Mouse (Mus musculus): Measurements from ENCODE around the gene Slc7a11. TPM values are rescaled to one million over a fixed set of nuclear protein-coding genes. Genes with fewer than 3 reads are reported as not detected.

The Slc7a11 gene
- polyA plus RNA-seq, 1 experiment: 0.36 TPM

DNA sequence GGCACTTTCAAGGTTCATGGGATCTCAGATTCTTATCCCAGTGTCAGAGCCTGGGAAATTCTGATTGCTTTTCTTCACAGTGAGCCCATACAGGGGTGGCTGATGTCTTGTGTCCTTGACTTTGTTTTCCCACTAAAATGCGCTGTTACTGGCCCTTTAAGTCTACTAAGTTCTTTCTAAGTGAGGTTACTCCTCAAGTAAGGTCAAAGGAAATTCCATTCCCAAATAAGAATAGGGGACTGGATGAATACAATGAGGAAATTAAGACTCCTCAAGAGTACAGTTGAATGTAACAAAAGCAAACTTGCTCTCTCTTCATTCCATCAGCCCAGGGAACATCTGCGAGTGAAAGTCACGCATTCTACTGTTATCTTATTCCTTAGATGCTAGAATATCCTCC is 24.3 kb downstream of the Slc7a11 start:
- 92% methylated on average over 3 of the region's 3 CpGs for WGBS
- no peak for DNase-seq (ENCODE audit: low read depth, low spot score)

DNA sequence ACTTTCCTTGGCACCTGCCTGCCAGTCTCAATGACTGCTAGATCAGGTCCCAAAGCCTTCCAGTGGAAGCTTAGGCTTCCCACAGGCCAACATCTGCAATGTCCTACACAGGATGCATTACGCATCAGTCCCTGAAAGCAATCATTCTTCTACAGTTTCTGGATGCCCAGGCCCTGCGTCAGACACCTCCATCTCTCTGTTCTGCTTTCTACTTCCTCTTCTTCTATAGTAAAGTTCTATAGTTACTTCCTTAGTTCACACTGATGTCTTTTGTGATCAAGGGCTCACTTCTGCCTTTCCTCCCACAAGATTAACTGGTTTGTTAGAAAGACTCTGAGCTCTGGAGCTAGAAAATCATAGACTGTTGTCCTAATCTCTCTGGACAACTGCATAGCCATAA is 36.6 kb downstream of the Slc7a11 start:
- DNase-seq (ENCODE audit: low read depth, low spot score): no peak
- 85% methylated on average over 2 of the region's 2 CpGs for WGBS

DNA sequence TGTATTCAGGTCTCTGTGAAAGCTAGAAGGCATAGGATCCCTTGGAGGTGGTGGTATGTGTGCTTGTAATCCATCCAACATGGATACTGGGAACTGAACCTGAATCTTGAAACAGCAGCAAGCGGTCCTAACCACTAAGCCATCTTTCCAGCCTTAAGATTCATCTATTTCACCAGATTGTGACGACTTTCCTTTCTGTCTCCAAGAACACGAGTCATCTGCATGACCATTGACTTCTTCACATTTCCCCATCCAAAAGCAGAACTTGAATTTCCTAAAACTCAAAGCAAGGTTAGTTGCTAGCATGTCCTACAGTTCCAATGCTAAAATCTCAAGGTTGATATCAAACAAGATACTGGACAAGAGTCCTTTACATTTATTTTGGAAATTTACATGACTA is 37.5 kb downstream of the Slc7a11 start:
- WGBS: 84% methylated on average over 3 of the region's 3 CpGs

DNA sequence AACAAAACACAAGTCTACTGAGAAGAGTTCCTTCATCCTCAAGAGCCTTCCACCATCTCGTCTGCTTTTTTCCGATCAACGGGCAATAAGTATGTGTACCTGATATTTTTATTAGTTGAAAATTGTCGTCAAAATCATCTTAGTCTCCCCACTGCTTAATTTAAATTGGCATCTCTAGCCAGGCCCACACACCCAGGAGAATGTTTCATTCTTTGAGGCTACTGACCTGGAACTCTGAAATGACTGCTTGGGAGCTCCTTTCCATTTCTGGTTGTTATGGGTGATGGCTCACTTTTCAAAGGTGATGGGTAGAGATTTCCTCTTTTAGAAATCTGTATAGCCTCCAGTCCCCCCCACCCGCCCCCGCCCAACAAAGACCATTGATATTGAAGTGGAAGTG is 54.6 kb downstream of the Slc7a11 start:
- no peak for DNase-seq (ENCODE audit: low read depth, low spot score)
- WGBS: 93% methylated on average over 6 of the region's 6 CpGs

More for the DNA sequence above, 37.5 kb downstream of the Slc7a11 start:
- DNase-seq (ENCODE audit: low read depth, low spot score): no peak

DNA sequence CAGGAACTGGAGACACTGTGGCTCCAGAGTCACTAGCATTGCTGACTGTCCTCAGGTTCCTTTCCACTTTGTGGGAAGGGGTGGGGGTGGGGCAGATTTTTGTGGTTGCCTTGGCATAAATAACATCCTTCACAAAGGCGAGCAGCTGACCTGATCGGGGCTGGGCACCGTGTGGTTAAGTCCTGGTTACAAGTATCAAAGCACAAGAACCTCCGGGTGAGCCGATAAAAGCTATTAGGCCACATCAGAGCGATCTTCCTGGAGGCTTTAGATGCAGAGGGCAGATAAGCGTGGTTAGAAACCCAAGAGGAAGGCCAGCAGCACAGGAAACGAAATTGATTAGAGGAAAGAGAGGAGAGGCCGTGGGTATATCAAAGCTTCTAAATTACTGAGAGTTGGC is 55.1 kb downstream of the Slc7a11 start:
- 66% methylated on average over 9 of the region's 9 CpGs for WGBS
- DNase-seq (ENCODE audit: low read depth, low spot score): no peak

DNA sequence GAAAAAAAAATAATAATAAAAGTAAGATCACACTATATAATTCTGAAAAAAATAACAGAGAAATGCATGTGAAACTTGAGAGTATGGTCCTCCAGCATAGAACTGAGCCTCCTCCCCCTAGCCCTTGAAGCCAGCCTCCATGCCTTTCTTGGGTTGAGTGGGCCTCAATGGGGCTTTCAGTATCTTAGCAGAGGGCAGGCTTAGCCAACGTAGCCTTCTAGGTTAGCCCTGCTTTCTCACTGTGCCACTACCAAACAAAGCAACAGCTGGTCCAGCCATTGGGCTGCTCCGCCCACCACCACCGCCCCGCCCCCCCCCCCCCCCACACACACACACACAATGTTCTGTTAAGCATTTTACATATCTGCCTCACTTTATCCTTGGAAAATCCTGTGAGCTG is 56.1 kb downstream of the Slc7a11 start:
- 45% methylated on average over 4 of the region's 4 CpGs for WGBS
- no peak for DNase-seq (ENCODE audit: low read depth, low spot score)

DNA sequence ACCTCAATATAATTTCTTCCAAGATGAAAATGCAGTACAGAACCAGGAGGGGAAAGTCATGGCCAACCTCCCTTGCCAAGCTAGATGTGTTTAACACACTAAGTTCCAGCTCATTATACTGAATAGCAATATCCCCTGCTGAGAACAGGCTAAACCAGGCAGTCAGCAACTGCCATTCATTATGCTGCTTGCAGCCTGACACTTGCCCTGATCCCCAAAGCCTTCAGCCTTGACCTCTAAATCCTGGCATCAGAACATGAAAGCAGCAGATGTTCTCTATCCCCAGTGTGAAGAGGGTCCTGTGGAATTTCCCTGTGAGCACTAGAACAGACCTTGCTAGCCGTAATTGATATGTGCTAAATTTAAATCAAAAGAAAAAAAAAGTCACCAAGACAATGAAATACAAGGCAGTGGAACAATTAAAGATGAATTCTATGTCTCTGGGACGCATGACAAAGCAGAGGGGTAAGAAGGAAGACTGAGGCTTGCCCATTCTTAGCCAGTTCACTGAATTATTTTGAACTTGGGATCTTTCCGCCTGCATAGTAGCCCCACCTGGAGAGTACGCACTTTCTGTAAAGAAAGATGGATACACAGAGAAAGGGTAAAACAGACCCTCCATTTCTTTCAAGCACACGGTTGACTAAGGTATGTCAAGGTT is 56.7 kb downstream of the Slc7a11 start:
- DNase-seq (ENCODE audit: low read depth, low spot score): no peak
- 92% methylated on average over 5 of the region's 5 CpGs for WGBS

DNA sequence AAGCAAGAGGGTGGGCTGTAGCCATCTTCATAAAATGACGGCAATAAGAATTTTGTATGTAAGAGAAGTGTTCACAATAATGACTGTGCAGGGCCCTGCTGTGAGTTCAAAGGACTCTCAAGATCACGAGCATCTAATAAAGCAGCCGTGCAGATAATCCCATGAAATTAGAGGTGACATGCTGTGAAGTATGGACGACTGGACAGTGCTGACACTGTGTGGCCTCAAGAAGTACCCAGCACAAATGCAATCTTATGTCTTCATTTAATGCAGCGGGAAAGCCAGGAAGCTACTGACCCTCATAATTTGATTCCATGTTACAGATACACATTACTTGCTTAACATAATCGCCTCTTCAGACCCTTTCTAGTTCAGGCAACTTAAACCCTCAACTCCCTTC is 57.3 kb downstream of the Slc7a11 start:
- DNase-seq (ENCODE audit: low read depth, low spot score): no peak
- WGBS: 93% methylated on average over 6 of the region's 6 CpGs

DNA sequence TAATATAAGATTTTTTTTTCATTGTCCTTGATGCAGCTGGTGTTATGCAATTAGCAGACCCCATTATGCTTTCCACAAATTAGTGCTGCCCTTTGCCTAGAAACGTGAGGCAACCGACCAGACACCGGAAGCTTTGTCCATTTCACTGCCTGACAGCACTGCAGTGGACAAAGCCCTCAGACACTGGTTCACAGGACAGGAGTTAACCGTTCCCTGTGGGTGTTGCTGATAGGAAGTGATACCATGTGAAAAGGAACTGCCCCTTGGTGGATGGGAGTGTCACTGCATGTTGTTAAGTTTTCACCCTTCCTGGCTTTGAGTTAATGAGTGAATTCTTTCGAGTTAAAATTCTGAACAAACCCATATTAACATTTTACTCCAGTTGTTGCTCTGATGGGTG is 60.7 kb downstream of the Slc7a11 start:
- DNase-seq (ENCODE audit: low read depth, low spot score): peak; percentile 10

DNA sequence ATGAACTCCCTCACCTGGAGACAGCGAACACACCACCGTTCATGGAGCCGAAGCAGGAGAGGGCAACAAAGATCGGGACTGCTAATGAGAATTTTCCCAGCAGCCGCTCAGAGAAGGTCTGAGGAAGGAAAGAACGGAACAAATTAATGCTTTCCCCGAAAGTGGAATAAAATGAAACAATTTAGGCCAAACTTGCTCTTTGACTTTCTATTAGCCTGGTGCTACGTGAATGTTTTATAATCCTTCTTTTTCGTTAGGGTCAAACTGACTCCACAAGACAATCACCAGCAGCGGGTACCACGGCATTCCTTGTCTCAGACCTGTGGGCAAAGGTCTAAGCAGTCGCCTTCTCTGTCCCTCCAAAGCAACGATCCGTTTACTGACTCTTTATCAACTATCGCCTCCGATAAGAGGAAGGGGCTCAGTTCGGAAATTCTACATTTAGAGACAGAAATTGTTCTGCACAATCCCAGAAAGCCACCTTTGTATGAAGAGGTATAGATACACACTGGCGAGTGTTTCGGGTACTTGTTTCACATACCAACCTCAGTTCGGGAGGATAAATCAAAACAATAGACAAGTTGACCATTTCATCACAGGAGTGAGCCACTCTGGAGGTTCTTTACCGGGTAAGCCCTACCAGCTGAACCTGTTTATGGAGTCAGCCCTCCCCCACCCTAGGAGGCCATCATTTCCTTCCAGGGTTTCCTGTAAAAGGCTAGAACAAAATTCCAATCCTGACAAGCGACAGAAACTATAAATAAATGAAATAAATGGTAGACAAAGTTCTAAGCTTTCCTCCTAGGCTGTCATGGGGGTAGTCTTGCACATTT is 61.3 kb downstream of the Slc7a11 start:
- 26% methylated on average over 22 of the region's 22 CpGs for WGBS
- DNase-seq (ENCODE audit: low read depth, low spot score): peak; percentile 6

More for the DNA sequence above, 60.7 kb downstream of the Slc7a11 start:
- WGBS: 24% methylated on average over 5 of the region's 5 CpGs

DNA sequence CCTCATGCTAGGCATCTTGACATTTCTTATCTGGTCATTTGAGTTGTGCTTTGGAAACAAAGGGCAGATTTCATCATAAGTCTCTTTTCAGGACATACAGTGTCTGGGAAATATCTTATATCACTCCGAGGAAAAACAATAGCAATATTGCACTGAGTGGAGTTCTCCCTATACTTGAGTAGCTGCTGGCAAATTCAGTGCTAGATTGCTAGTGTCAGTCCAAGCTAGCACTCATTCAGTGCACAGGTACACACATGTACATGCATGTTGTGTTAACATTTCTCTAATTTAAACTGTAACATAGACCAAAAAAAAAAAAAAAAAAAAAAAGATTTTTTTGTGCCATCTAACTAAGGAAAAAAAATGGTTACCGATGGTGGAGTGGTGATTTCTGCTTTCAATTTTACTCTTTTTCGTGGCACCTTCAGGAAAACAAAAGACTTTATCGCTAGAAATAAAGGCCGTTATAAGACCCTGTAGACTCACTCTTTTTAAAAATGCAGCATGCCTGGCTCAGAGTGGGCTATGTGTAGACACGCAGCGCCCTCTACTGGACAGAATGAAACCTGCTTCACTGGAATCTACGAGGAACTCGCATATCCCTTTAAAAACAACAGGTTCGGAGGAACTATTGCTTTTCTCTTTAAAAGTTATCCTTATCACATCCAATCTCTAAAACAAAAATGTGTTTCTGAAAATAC is 62.1 kb downstream of the Slc7a11 start:
- 19% methylated on average over 10 of the region's 10 CpGs for WGBS
- DNase-seq (ENCODE audit: low read depth, low spot score): peak; percentile 64

DNA sequence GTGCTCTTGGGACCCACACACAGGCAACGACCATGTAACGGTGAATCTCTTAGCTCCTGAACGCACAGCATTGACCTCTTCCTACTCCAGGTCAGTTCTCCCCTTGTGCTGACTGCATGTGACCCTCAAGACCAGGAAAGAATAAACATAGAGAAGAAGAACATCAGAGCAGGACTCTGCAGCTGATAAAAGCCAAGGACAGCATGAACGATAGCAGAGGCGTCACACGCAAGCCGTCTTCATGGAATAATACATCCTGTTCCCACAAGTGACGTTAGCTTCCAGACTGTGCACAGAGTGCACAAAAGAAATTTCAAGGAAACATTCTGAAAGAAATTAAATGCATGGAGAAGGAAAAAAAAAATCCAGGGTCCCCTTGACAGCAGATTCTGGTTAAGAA is 63.5 kb downstream of the Slc7a11 start:
- DNase-seq (ENCODE audit: low read depth, low spot score): no peak
- 88% methylated on average over 8 of the region's 8 CpGs for WGBS

DNA sequence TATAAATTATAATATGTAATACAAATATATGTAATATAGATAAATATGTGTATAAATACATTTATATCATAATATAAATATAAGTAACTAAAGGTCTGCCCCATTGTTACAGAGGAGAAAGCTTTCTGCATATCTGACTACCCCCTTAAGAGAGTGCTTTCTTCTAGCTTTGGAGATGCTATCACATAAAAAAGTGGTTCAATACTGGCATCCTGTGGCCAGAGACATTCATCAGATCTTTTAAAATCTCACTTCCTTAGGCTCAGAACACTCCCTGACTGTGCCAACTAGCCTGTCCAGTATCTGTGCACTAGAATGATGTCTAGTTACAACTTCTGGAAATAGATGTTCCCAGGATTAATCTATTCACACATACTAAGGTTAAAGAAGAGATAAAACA is 67.9 kb downstream of the Slc7a11 start:
- no peak for DNase-seq (ENCODE audit: low read depth, low spot score)

DNA sequence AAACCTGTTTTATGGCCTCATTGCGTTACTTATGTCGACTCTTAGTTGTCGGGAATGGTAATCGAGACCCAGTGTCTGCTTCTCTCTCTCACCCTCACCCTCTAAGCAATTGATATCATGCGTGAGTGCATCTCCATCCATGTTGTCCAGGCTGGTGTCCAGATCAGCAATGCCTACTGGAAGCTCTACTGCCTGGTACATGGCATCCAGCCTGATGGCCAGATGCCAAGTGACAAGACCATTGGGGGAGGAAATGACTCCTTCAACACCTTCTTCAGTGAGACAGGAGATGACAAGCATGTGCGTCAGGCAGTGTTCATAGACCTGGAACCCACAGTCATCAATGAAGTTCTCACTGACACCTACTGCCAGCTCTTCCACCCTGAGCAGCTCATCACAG is 73.6 kb downstream of the Slc7a11 start:
- 87% methylated on average over 6 of the region's 6 CpGs for whole genome bisulfite sequencing

DNA sequence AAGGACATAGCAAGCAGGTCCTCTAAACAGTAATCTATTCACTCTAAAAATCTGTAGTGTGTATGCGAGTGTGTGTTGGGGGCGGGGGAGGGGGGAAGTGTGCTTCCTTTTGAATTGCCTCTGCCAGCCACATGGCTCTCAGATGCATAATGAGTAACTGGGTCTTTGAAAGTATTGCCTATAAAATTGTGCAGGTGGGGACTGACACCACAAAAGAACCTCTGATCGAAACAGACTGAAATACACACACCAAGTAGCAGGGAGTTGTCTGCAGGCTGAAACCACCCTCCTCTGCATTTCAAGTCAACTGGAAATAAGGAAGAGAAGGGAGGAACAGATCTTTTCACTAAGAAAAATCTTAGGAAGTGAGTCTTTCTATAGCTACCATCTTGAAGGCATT is 76.2 kb downstream of the Slc7a11 start:
- no peak for DNase-seq (ENCODE audit: low read depth, low spot score)
- WGBS: 40% methylated on average over 3 of the region's 3 CpGs

More for the DNA sequence above, 73.6 kb downstream of the Slc7a11 start:
- DNase-seq (ENCODE audit: low read depth, low spot score): no peak

DNA sequence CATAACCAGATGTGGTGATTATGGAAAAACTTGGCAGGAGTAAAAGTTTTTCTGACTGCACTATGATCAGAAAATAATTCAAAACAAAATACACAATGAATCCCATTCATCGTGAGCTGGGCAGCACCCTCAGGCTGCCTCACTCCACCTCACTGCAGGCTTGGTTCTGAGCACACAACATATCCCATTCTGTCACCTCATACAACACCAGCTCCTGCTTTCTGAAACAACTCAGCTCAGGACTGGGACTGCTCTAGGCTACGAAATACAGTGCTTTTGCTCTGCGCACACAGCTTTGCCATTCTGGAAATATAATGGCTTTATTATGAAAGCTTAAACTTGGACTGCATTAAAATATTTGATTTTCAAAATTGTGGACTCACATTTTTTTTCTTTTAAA is 79.8 kb downstream of the Slc7a11 start:
- DNase-seq (ENCODE audit: low read depth, low spot score): no peak
- WGBS: 74% methylated on average over 3 of the region's 3 CpGs

DNA sequence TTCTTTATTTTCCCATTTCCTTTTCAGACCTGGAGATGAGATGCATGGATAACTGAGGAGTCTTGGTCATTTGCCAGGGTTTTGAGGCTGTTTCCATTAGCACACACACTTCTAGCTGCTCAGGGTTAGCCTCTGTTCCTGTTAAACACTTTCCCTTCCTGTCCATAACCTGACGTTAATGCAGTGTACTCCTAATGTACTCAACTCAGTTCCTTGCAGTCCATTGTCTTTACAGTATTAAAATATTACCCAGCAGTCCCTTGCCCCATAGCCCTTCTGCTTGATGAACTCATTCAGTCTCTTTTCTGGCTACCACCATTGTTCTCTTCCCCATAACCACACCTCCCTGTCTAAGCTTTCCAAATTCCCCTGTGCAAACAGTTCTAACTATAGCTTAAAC is 96.3 kb downstream of the Slc7a11 start:
- DNase-seq (ENCODE audit: low read depth, low spot score): no peak
- 31% methylated on average over 1 of the region's 1 CpGs for WGBS

DNA sequence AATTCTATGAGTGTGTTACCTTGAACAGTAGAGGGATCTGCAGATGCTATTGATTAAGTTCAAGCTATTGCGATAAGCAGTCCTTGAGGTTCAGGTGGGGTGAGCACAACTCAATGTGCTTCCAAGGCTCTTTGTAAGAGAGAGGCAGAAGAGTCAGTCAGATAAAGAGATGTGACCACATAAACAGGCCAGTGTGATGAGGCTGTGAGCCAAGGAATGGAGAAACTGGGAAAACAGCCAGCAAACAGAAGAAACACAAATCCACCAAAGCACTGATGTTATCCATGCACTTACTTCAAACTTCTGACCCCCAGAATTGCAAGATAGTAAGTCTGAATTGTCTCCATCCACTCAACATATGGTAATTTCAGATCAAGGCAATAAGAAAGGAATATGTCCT is 99.0 kb downstream of the Slc7a11 start:
- 82% methylated on average over 1 of the region's 1 CpGs for WGBS

DNA sequence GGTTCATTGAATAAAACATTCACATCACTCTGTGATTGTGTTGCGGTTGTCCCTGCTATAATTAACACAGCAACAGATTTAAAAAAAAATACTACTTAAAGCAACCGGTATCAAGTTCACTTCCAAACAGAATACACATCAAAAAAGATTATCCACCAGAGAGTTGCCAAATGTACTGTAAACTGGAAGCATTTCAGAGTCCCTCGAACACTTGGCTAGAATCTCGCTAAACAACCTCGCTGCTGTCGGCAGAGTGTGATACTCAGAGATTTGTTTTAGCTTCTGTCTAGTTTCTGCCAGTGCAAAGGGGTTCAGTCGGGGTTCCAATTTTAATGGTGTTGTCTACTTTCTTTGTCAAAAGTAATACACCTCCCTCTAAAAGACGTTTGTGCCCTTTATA is 118.9 kb downstream of the Slc7a11 start:
- no peak for DNase-seq (ENCODE audit: low read depth, low spot score)
- 72% methylated on average over 8 of the region's 8 CpGs for WGBS

More for the DNA sequence above, 99.0 kb downstream of the Slc7a11 start:
- DNase-seq (ENCODE audit: low read depth, low spot score): no peak

DNA sequence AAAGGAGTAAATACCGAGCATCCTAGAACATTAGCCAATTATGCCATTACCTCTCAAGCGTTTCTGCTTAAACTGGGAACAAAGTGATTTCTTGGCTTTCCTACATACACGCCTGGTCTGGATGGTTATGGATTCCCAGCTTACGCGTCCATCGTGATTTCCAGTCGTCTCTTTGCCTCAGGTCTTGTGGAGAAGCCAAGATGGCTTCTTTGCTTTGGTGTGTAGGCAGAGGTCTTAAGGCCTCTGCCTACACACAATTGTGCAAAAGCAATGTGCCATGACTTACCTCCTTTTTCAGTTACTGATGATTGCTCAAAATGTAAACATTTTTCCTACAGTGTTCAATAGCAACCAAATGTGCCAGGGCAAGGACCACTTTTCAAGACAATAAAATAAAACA is 119.5 kb downstream of the Slc7a11 start:
- DNase-seq (ENCODE audit: low read depth, low spot score): no peak
- 91% methylated on average over 7 of the region's 7 CpGs for WGBS

DNA sequence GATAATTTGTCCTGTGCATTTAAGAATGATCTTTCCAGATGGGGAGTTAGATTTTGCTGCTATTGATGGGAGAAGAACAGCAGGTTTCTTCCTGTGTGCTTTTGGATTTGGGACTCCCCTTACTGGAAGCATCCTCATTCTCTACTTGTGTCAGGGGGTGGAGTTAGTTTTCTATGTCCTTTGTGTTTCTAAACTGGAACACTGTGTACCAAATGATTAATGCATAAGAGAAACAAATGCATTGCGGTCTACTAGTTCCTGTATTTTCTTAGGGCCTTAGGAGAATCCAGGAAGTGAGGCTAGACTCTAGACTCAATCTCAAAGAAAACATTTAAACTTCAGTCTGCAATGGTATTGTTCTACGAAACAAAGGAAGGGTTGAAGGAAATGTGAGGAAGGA is 122.6 kb downstream of the Slc7a11 start:
- 77% methylated on average over 2 of the region's 2 CpGs for WGBS
- no peak for DNase-seq (ENCODE audit: low read depth, low spot score)

Data from large intestine, adult 2 months (tissue).